Mouse (Mus musculus): ENCODE measurements around the gene Ddah2.

GRCm38 (mm10) chr17:35058316-35058715 lies 519 bp upstream of the Ddah2 start:
- TF ChIP-seq TAL1 (conservative IDR thresholded peaks at IDR 0.05; ENCODE audit: low read depth, low read length): no peak
- TF ChIP-seq POLR2AphosphoS5 (IDR thresholded peaks at IDR 0.05; ENCODE audit: insufficient replicate concordance, low read depth, low read length): no peak
- TF ChIP-seq CTCF (IDR thresholded peaks at IDR 0.05; ENCODE audit: low read depth, low read length): no peak
